Comparison of ENCODE assay signal across 20 mouse cellular contexts in genomic region chr16:41588675-41589301, GRCm38 (mm10).
A peak's percentile ranks its signal among the peaks of the same experiment; 100 is the strongest.
DNase-seq lines count a peak whose midpoint lies in the region.
"Had no signal": no experiment of that assay in that cellular context is flagged by ENCODE, and none has a peak within 500 bp of the region (broad histone marks: within the 10 kb centered on the region; RNA-seq: fewer than 3 reads in every experiment).

No protein-coding gene starts in this region.

- peak; percentile 27 to 37 for DNase-seq in cerebellum, postnatal 14 days
- no peak for DNase-seq in cerebellum, postnatal 25 days
- peak; percentile 11 to 58 for DNase-seq in layer of hippocampus, adult 18-20 months (ENCODE audit: low spot score in 2 of 2)
- DNase-seq in layer of hippocampus, adult 9-11 months: no peak
- peak; percentile 35 for DNase-seq in right cerebral cortex, postnatal 4 days
- DNase-seq in right cerebral cortex, adult 18-20 months: no peak
- no peak for DNase-seq in lung, postnatal 14 days
- no peak for DNase-seq in heart, embryonic 10.5 days (ENCODE audit: low spot score)
- DNase-seq: adrenal gland, postnatal 10 days; cerebellum, adult 9-11 months; gastrocnemius, adult 2 months; heart, adult 11 months; kidney, adult 2 months; liver, postnatal 0 days; lung, postnatal 4 days had no signal

- H3K4me3 ChIP-seq in heart, embryonic 10.5 days: no peak overlapping the region
- H3K4me3 ChIP-seq: gastrocnemius, adult 2 months; heart, embryonic 15.5 days; hindbrain, embryonic 15.5 days; left cerebral cortex, adult 2 months; limb, embryonic 15.5 days had no signal

- no peak overlapping the region for H3K27ac ChIP-seq in heart, embryonic 10.5 days
- H3K27ac ChIP-seq: gastrocnemius, adult 2 months; heart, embryonic 15.5 days; hindbrain, embryonic 15.5 days; left cerebral cortex, adult 2 months; limb, embryonic 15.5 days had no signal

- H3K4me1 ChIP-seq in heart, embryonic 10.5 days: no peaks in the 10 kb centered on the region
- H3K4me1 ChIP-seq: heart, embryonic 15.5 days; limb, embryonic 15.5 days had no signal

- H3K36me3 ChIP-seq in heart, embryonic 10.5 days: no peaks in the 10 kb centered on the region
- H3K36me3 ChIP-seq: heart, embryonic 15.5 days; hindbrain, embryonic 15.5 days; limb, embryonic 15.5 days had no signal

- no peaks in the 10 kb centered on the region for H3K9me3 ChIP-seq in heart, embryonic 10.5 days
- H3K9me3 ChIP-seq: heart, embryonic 15.5 days; hindbrain, embryonic 15.5 days; limb, embryonic 15.5 days had no signal

- no peaks in the 10 kb centered on the region for H3K27me3 ChIP-seq in heart, embryonic 10.5 days (ENCODE audit: insufficient read depth, poor library complexity, severe bottlenecking)
- H3K27me3 ChIP-seq: CH12.LX; heart, embryonic 15.5 days; hindbrain, embryonic 15.5 days; limb, embryonic 15.5 days had no signal

- 82% methylated on average over 5 of the region's 5 CpGs for WGBS in heart, embryonic 10.5 days

Comparison
In these comparisons a context has a peak if more than half of its experiments do, and no peak if none do; other contexts are left out.
1. DNase-seq: peak in cerebellum, postnatal 14 days (2 of 2), layer of hippocampus, adult 18-20 months (2 of 2) and right cerebral cortex, postnatal 4 days (single experiment); none in cerebellum, postnatal 25 days (0 of 2), layer of hippocampus, adult 9-11 months (single experiment), right cerebral cortex, adult 18-20 months (single experiment), lung, postnatal 14 days (single experiment) and heart, embryonic 10.5 days (single experiment).